Mouse (Mus musculus): ENCODE measurements around the gene Slc44a2.
"Not testable (repeated sequence)": the region's sequence is repeated elsewhere in the genome, so short reads cannot be mapped to it uniquely, and the experiment has no call there.

The Slc44a2 gene

DNA sequence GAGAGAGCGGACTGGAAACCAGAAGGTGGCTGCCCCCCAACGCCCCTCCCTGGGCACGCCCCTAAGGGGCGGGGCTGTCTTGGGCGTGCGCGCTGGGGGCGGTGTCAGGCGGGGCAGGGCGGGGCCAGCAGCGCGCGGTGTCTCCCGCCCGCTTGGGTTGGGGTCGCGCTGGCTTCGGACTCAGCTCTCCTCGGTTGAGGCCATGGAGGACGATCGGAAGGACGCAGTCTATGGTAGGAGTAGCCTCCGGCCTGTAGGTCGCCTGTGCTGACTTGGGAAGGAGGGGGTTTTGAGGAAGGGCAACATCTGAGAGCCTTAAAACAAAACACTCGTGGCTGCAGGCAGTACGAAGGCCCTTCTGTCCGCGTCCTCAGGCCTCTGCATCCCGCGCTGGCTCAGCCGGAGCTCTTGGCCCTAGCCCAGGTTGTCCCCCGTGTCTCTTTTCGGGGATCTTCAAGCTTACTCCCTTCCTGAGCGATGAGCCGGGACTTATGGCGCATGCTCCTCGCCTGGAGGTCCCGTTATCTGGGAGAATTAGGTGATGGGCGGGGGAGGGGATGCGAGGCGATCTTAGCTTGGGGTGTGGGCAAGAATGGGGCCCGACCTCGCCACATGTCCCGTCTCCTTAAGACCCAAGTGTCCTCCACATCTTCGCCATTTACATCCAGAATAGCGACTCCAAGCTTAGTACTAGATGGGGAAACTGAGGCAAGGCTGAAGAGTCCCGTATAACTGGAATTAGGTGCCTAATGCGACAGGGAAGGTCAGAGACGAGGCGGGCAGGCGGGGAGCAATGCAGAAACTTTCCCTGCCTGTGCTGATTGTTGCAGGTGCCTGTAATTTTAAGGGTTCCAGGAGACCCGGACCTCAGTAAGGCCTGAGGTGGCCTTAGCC is at the start of gene Slc44a2:
Gene Slc44a2 (plus strand): TSS at position 80 of the 894 bp plus-strand sequence.
- peak; percentile 87 to 93 for DNase-seq

- DNase-seq: no peak
Observed at GRCm38 (mm10) chr9:21272391-21272790, 48.1 kb upstream of the Slc44a2 start.

DNA sequence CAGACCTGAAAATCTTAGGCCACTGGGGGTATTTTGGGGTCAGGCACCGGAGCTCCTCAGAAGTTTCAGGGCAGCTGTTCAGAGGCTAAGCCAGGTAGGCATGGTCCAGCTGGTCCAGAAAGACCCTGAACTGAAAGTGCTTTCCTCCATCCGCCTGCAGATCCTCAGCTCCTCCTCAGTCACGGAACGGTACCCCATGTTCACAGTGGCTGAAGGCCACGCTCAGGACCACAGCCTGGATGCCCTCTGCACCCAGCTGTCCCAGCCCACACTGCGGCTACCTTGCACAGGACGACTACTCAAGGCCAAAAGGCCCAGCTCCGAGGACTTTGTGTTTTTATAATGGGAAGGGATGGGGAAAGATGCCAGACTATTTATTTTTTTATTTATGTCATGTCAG is 47.4 kb upstream of the Slc44a2 start:
- no peak for DNase-seq

DNA sequence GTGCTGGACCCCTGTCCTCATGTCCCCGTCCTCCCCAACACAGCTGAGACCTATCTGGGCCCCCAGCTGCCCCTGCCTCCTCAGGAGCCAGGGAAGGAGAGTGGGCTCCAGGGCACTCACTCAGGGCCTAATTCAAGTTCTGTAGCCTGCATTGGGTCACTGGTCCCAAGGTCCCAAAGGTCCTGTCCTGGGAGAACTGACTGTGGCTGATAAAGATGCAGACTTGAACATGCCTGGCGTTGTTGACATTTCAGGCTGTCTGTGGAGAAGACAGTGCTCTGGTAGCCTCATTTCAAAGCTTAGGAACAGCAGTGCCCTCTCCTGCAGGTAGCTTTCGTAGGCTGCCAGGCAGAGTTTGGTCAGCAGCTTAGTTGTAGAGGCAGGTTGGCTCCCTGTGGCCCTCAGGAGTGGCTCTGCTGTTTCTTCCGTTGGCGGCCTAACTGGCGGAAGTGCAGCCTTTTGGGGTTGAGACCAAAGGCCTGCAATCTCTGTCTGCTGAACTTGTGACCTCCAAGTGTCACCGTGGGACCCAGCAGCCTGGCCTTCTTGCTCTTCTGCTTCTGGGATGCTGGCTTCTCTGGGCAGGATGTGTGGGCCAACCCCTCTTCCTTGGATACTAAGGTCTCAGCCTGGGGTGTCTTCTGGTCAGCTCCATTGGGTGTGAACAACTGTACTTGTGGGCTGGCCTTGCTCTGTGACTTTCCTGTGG is 46.8 kb upstream of the Slc44a2 start:
- DNase-seq: no peak

GRCm38 (mm10) chr9:21274336-21274735 is 46.2 kb upstream of the Slc44a2 start:
- no peak for DNase-seq

DNA sequence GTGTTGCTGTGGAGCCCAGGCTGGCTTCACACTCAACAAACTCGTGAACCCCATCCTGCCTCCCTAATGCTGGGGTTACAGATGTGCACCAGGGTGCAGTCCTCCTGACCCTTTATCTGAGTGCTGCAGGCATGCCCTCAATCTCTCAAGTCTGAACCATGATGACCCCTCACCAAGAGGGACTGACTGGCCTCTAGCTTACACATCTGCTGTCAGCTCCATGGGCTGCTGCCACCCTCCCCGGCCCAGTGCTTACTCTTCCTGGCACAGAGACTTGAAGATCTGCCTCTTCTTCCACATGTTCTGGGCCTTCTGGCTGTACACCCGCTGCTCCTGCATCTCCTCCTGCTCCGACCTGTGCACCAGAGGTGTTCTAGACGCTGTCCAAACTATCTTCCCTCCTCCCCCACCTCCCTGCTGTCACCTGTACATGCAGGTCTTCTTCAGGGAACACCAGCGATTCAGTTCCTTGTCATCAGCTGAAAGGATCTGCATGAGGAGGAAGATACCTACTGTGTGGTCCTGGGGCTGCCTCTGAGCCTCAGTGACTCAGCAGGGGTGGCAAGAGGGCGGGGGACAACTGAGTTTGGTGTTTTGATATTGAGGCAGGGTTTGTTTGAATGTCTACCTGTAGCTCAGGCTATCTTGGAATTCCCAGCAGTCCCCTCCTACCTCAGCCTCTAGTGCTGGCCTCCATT is 45.3 kb upstream of the Slc44a2 start:
- no peak for DNase-seq

DNA sequence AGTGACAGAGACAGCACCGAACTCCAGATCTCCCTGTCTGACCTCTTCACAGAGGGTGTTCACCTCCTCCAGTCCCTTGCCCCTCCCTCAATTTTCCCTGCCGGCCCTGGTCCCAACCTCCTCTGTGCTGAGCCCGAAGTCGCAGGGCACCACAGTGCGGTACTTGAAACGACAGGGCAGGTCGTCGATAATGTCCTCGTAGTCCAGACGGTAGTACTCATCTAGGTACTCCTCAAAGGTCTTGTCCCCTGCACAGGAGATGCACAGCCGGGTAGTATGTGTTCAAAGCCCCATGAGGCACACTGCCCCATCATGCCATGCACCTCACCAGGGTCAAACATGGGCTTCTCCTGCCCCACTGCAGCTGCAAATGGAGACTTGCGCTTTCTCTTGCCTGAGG is 44.8 kb upstream of the Slc44a2 start:
- DNase-seq: no peak

DNA sequence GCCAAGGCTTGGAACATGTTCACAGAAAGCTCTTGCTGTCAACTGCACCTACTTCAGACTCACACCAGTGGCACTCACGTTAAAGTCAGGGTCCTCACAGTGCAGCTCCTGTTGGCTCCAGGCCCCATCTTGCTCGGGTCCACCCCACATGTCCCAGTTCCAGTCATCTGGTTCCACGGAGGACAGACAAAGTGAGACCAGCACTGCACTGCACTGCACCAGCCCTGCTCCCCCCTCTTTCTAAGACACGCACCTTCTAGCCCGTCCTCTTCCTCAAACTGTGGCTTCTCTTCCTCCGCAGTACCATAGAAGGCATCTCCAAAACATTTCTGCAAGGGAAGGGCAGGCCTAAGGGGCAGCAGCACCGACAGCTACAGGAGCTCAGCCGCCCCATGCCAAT is 44.2 kb upstream of the Slc44a2 start:
- no peak for DNase-seq

GRCm38 (mm10) chr9:21277776-21278175 is 42.7 kb upstream of the Slc44a2 start:
- DNase-seq: no peak

DNA sequence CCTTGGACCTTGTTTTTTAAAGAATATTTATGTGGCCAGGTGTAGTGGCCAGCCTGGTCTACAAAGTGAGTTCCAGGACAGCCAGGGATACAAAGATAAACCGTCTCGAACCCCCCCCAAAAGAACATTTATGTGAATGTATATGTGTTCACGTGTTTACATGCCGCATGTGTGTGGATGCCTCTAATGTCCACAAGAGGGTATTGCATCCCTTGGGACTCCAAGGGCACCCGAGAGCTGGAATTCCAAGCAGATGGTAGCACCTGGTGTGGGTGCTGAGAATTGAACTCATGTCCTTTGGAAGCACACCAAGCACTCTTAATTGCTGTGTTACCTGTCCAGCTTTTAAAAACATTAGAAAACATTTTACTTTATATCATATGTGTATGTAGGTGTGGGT is 36.9 kb upstream of the Slc44a2 start:
- DNase-seq: no peak

GRCm38 (mm10) chr9:21283994-21284393 is 36.5 kb upstream of the Slc44a2 start:
- no peak for DNase-seq

- no peak for DNase-seq
Observed at GRCm38 (mm10) chr9:21286753-21287152, 33.7 kb upstream of the Slc44a2 start.

GRCm38 (mm10) chr9:21287571-21288402 is 32.7 kb upstream of the Slc44a2 start, which contains the start of gene Kri1:
Gene Kri1, minus strand, starts transcription at chr9:21287969.
- DNase-seq: peak; percentile 97 to 98

- DNase-seq: no peak
Observed at GRCm38 (mm10) chr9:21288404-21289336, 31.8 kb upstream of the Slc44a2 start.

DNA sequence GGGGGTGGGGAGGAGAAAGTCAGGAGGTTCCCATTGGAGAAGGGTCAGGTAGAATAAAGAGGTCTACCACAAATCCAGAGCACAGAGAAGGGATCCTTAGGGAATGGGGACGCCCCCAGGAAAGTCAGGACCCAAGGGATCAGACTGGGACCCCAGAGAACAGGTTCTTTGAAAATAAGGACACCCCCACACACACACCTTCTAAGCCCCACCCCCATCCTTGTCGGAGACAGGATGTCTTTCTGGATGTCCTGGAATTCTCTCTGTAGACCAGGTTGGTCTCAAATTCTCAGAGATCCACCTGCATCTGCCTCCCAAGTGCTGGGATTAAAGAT is 31.2 kb upstream of the Slc44a2 start:
- DNase-seq: no peak

GRCm38 (mm10) chr9:21290589-21290988 is 29.9 kb upstream of the Slc44a2 start:
- DNase-seq: peak in 1 of 2 experiments; percentile 74

GRCm38 (mm10) chr9:21291022-21291787 is 29.3 kb upstream of the Slc44a2 start, which contains the start of gene Cdkn2d:
Gene Cdkn2d, minus strand, starts transcription at chr9:21291407.
- peak; percentile 99 to 100 for DNase-seq

GRCm38 (mm10) chr9:21291868-21292267 is 28.6 kb upstream of the Slc44a2 start:
- not testable (repeated sequence) for DNase-seq

DNA sequence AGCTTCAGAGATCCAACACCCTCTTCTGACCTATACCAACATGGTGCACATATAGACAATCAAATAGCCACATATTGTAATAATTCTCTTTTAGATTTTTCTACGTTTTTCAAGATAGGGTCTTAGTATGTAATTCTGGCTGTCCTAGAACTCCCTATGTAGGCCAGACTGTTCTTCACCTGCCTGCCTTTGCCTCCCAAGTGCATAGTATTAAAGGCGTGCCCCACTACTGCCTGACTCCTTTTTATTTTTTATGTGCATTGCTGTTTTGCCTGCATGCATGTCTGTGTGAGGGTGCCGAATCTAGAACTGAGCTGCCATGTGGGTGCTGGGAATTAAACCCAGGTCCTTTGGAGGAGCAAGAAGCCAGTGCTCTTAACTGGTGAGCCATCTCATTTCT is 28.2 kb upstream of the Slc44a2 start:
- no peak for DNase-seq

DNA sequence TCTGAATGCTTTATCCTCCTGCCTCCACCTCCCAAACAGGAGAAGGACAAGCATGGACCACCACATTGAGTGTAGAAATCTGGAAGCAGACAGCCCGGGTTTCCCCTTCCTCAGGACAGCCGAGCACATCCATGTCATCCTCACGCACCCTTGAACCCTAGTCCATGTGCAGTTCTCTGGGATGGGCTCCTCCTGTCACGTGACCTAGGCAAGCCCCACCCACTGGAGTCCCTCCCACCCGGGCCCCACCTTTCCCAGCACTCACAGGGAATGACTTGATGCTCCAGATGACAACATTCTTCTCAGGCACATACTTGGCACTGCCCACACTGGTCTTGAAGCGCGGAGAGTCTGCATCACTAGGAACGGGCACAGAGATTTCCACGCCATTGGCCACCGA is 21.5 kb upstream of the Slc44a2 start:
- no peak for DNase-seq

All from cerebellum, postnatal 25 days (tissue).